Mouse (Mus musculus): ENCODE data around the gene Adcy3. TPM values are rescaled to one million over a fixed set of nuclear protein-coding genes. Genes with fewer than 3 reads are reported as not detected.

The Adcy3 gene
- polyA plus RNA-seq, 1 experiment from 2014 or later = 12.1 TPM

DNA sequence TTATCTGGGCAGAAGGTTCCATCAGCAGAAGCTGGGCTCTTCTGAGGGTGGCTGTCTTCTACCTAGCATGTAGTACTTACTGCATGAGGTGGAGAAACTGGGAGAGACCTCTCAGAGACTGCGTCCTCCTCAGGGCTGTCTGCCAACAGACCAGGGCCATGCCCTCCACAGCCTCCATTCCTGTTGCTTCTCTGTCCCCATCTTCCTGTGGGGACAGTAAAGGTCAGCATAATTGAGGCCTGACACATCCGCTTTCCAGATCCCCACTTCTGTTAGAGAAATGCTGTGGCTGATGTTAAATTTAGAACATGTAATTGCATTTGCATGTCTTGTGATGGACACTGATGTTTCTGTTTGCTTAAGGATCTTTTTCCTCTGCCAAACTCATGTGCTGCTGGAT is 18.0 kb downstream of the Adcy3 start:
- ATAC-seq (ENCODE audit: low FRiP score) = no peak
- Histone ChIP-seq H3K27me3 (ENCODE audit: control insufficient read depth, insufficient read depth, low read length) (no peaks in the 10 kb centered on the region), H3K4me2 (replicated peaks) (no peak overlapping the region), H3K4me1 (replicated peaks; ENCODE audit: control insufficient read depth, insufficient read depth, low read length) (no peaks in the 10 kb centered on the region), H3K9me3 (ENCODE audit: control insufficient read depth, low read length) (no peaks in the 10 kb centered on the region), H3K27ac (no peak overlapping the region), H3K9ac (no peak overlapping the region), H3K36me3 (replicated peaks; ENCODE audit: control insufficient read depth, insufficient read depth) (no peaks in the 10 kb centered on the region), H3K4me3 (replicated peaks; ENCODE audit: low read length) (no peak overlapping the region)
- DNase-seq (ENCODE audit: low spot score) = no peak
- WGBS = 87% methylated on average over 2 of the region's 2 CpGs

DNA sequence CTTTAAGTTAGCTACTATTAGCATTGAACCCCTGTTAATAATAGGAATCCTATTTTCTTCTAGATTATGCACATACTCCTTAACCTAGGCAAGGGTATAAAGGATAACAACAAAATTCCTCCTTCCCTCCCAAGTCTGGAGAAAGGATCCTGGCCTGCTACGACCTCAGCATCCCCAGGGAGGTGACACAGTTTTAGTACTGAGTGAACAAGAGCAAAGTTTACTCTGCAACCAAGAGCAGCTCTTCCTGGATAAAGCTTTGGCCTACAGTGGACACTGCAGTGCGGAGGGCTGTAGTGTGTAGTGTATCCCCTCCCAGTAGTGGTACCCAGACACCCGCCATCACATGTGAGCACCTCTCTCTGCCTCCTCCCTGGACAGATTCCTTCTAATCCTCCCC is 19.1 kb downstream of the Adcy3 start:
- Histone ChIP-seq H3K4me2 (replicated peaks) (no peak overlapping the region), H3K27ac (no peak overlapping the region), H3K4me3 (replicated peaks; ENCODE audit: low read length) (no peak overlapping the region), H3K4me1 (replicated peaks; ENCODE audit: control insufficient read depth, insufficient read depth, low read length) (no peaks in the 10 kb centered on the region), H3K36me3 (replicated peaks; ENCODE audit: control insufficient read depth, insufficient read depth) (no peaks in the 10 kb centered on the region), H3K9ac (no peak overlapping the region), H3K9me3 (ENCODE audit: control insufficient read depth, low read length) (no peaks in the 10 kb centered on the region), H3K27me3 (ENCODE audit: control insufficient read depth, insufficient read depth, low read length) (no peaks in the 10 kb centered on the region)
- no peak for DNase-seq (ENCODE audit: low spot score)
- WGBS = 92% methylated on average over 3 of the region's 3 CpGs
- no peak for ATAC-seq (ENCODE audit: low FRiP score)

DNA sequence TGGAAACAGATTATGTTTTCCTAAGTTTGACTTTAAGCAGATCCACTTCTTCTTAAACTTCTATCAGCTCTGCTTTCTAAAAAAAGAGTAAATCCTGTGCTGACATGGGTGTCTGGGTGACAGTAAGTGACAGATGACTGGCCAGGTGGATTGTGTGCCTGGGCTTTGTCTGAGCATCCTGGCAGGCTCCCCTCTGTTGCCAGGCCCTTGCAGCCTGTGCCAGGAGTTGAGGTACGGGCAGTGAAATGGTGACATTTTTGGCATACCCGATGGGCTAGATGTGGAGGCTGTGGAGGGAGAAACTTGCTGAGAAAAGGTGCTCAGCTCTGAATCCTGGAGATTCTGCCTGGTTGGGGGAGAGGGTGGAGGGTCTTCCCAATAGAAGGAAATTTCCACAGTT is 24.6 kb downstream of the Adcy3 start:
- no peaks in the 10 kb centered on the region for H3K36me3 ChIP-seq (replicated peaks; ENCODE audit: control insufficient read depth, insufficient read depth)
- no peaks in the 10 kb centered on the region for H3K9me3 ChIP-seq (ENCODE audit: control insufficient read depth, low read length)
- H3K4me1 ChIP-seq (replicated peaks; ENCODE audit: control insufficient read depth, insufficient read depth, low read length) = no peaks in the 10 kb centered on the region
- WGBS = 69% methylated on average over 2 of the region's 2 CpGs
- no peak overlapping the region for H3K4me2 ChIP-seq (replicated peaks)
- DNase-seq (ENCODE audit: low spot score) (no peak), ATAC-seq (ENCODE audit: low FRiP score) (no peak)
- no peak overlapping the region for H3K4me3 ChIP-seq (replicated peaks; ENCODE audit: low read length)
- H3K27ac ChIP-seq = no peak overlapping the region
- no peak overlapping the region for H3K9ac ChIP-seq
- H3K27me3 ChIP-seq (ENCODE audit: control insufficient read depth, insufficient read depth, low read length) = no peaks in the 10 kb centered on the region

DNA sequence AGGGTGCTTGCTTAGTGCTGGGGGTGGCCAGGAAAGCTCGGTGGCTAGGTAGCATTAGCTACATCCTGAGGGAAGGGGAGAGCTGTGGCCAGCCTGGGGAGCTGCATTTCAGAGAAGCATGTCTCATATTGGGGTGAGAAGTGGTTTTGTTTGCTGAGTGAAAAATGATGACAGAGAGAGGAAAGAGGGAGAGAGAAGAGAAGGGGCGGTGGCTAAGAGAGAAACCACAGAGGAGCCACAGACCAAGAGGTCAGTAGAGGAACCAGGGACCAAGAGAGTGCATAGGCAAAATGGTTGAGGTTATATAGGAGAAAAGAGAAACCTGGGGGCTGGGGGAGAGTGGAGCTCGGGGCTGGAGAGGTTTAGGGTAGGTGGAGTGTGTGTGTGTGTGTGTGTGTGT is 25.3 kb downstream of the Adcy3 start:
- no peak overlapping the region for H3K27ac ChIP-seq

DNA sequence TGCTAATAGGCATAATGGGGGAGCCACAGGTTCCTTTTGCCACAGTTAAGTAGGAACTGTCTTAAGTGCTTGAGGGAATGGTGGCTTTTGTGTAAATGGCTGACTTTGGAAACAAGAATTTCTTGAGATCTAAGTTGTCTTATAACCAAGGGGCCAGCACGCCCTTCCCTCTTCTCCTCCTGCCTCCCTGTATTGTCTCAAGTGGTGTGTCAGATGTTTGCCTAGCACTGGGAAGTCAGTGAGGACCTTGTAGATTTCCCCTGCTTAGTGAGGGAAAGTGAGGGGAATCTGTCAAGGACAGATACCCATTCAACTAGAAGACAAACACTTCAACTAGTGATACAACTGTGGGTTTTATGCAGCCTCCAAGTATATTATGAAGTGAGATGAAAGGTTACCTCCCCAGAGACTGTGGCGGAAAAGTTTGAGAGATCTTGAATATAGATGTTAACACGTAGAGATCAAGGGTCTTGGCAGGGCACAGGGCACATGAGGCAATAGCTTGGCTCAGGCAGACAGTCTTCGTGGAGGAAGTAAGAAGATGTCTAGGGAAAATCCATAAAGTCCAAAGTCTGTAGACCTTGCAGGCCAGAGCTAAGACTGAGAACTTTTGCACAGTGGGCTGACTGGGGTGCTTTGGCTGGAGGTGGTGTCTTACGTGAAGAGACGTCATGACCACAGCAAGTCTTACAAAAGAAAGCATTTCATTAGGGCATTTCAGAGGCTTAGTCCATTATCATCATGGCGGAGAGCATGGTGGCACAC is 26.1 kb downstream of the Adcy3 start:
- WGBS = 93% methylated on average over 7 of the region's 7 CpGs
- Histone ChIP-seq H3K4me1 (replicated peaks; ENCODE audit: control insufficient read depth, insufficient read depth, low read length) (no peaks in the 10 kb centered on the region), H3K9me3 (ENCODE audit: control insufficient read depth, low read length) (no peaks in the 10 kb centered on the region), H3K4me3 (replicated peaks; ENCODE audit: low read length) (no peak overlapping the region), H3K9ac (no peak overlapping the region), H3K36me3 (replicated peaks; ENCODE audit: control insufficient read depth, insufficient read depth) (no peaks in the 10 kb centered on the region), H3K27ac (no peak overlapping the region), H3K4me2 (replicated peaks) (no peak overlapping the region), H3K27me3 (ENCODE audit: control insufficient read depth, insufficient read depth, low read length) (no peaks in the 10 kb centered on the region)
- DNase-seq (ENCODE audit: low spot score) (no peak), ATAC-seq (ENCODE audit: low FRiP score) (no peak)

More for the DNA sequence above, 25.3 kb downstream of the Adcy3 start:
- ATAC-seq (ENCODE audit: low FRiP score) (no peak), DNase-seq (ENCODE audit: low spot score) (no peak)
- Histone ChIP-seq H3K9me3 (ENCODE audit: control insufficient read depth, low read length) (no peaks in the 10 kb centered on the region), H3K27me3 (ENCODE audit: control insufficient read depth, insufficient read depth, low read length) (no peaks in the 10 kb centered on the region), H3K4me1 (replicated peaks; ENCODE audit: control insufficient read depth, insufficient read depth, low read length) (no peaks in the 10 kb centered on the region), H3K36me3 (replicated peaks; ENCODE audit: control insufficient read depth, insufficient read depth) (no peaks in the 10 kb centered on the region), H3K4me3 (replicated peaks; ENCODE audit: low read length) (no peak overlapping the region), H3K9ac (no peak overlapping the region), H3K4me2 (replicated peaks) (no peak overlapping the region)
- 95% methylated on average over 3 of the region's 3 CpGs for WGBS

DNA sequence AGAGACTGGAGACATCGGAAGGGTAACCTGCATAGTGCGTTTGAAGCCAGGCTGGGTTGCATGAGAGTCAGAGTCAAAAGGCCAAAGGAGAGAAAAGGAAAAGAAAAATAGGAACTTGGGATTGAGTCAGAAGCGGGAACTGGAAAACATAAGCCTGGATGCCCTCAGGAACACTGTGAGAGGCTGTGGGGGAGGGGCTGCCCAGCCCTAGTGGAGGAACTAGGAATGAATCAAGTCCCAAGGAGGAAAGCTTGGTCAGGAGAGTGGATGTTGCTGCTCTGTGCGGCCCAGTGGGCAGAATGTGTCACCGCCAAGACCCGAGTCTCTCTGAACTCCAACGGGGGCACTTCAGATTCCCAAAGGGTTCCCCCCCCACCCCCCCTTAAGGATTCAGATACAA is 27.4 kb downstream of the Adcy3 start:
- Histone ChIP-seq H3K27me3 (ENCODE audit: control insufficient read depth, insufficient read depth, low read length) (no peaks in the 10 kb centered on the region), H3K4me3 (replicated peaks; ENCODE audit: low read length) (no peak overlapping the region), H3K4me2 (replicated peaks) (no peak overlapping the region), H3K36me3 (replicated peaks; ENCODE audit: control insufficient read depth, insufficient read depth) (no peaks in the 10 kb centered on the region), H3K9ac (no peak overlapping the region), H3K4me1 (replicated peaks; ENCODE audit: control insufficient read depth, insufficient read depth, low read length) (no peaks in the 10 kb centered on the region), H3K27ac (no peak overlapping the region), H3K9me3 (ENCODE audit: control insufficient read depth, low read length) (no peaks in the 10 kb centered on the region)
- ATAC-seq (ENCODE audit: low FRiP score) = no peak
- 68% methylated on average over 7 of the region's 7 CpGs for WGBS
- DNase-seq (ENCODE audit: low spot score) = no peak

DNA sequence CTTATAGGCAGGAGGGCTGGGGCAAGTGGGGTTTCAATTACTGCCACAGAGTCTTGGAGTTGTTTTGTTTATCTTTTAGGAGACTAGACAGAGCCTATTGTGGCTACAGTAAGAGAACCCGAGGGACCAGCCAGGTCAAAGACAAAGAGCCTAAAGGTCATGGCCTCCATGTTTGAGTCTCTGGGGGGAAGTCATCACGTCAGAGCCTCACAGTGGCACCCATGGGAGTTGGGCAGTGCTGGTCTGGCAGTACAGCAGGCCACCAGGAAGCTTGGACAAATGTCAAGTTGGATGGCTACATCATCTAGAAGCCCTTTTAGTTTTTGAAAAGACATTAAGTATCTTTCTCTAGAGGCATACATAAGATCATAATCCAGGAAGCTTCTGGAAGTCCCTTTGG is 30.0 kb downstream of the Adcy3 start:
- H3K4me3 ChIP-seq (replicated peaks; ENCODE audit: low read length) = no peak overlapping the region
- no peaks in the 10 kb centered on the region for H3K36me3 ChIP-seq (replicated peaks; ENCODE audit: control insufficient read depth, insufficient read depth)
- DNase-seq (ENCODE audit: low spot score) (no peak), ATAC-seq (ENCODE audit: low FRiP score) (no peak)
- H3K4me2 ChIP-seq (replicated peaks) = no peak overlapping the region
- H3K9me3 ChIP-seq (ENCODE audit: control insufficient read depth, low read length) = no peaks in the 10 kb centered on the region
- H3K4me1 ChIP-seq (replicated peaks; ENCODE audit: control insufficient read depth, insufficient read depth, low read length) = no peaks in the 10 kb centered on the region
- 41% methylated on average over 2 of the region's 2 CpGs for WGBS
- no peak overlapping the region for H3K9ac ChIP-seq
- H3K27ac ChIP-seq = no peak overlapping the region
- no peaks in the 10 kb centered on the region for H3K27me3 ChIP-seq (ENCODE audit: control insufficient read depth, insufficient read depth, low read length)

DNA sequence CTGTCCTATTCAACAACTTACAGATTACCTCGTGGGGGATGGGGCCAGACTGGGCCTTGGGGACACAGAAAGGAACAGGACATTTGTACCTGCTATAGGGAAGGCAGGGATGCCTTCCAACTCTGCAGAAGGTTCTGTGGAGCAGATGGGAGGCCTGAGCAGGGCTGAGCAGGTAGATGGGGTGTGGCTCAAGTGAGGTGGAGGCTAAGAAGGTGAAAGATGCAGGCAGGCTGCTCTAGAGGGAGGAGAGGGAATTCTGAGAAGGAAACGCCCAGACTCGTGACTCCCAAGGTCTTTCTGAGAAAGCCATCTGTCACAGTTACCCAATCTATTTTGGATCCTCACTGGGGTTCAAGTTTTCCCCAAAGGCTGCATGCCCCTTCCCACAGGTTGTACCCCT is 34.1 kb downstream of the Adcy3 start:
- Histone ChIP-seq H3K4me3 (replicated peaks; ENCODE audit: low read length) (no peak overlapping the region), H3K36me3 (replicated peaks; ENCODE audit: control insufficient read depth, insufficient read depth) (no peaks in the 10 kb centered on the region), H3K27ac (no peak overlapping the region), H3K27me3 (ENCODE audit: control insufficient read depth, insufficient read depth, low read length) (no peaks in the 10 kb centered on the region), H3K4me2 (replicated peaks) (no peak overlapping the region), H3K9me3 (ENCODE audit: control insufficient read depth, low read length) (no peaks in the 10 kb centered on the region), H3K4me1 (replicated peaks; ENCODE audit: control insufficient read depth, insufficient read depth, low read length) (no peaks in the 10 kb centered on the region), H3K9ac (no peak overlapping the region)
- DNase-seq (ENCODE audit: low spot score) (no peak), ATAC-seq (ENCODE audit: low FRiP score) (no peak)
- WGBS = 72% methylated on average over 3 of the region's 3 CpGs

GRCm38 (mm10) chr12:4169058-4169457 is 36.2 kb downstream of the Adcy3 start:
- H3K27ac ChIP-seq = no peak overlapping the region
- no peak for ATAC-seq (ENCODE audit: low FRiP score)
- H3K36me3 ChIP-seq (replicated peaks; ENCODE audit: control insufficient read depth, insufficient read depth) = no peaks in the 10 kb centered on the region
- no peaks in the 10 kb centered on the region for H3K4me1 ChIP-seq (replicated peaks; ENCODE audit: control insufficient read depth, insufficient read depth, low read length)
- H3K9me3 ChIP-seq (ENCODE audit: control insufficient read depth, low read length) = no peaks in the 10 kb centered on the region
- no peak for DNase-seq (ENCODE audit: low spot score)
- H3K9ac ChIP-seq = no peak overlapping the region
- H3K4me3 ChIP-seq (replicated peaks; ENCODE audit: low read length) = no peak overlapping the region
- no peak overlapping the region for H3K4me2 ChIP-seq (replicated peaks)
- no peaks in the 10 kb centered on the region for H3K27me3 ChIP-seq (ENCODE audit: control insufficient read depth, insufficient read depth, low read length)
- WGBS = 94% methylated on average over 1 of the region's 1 CpGs

GRCm38 (mm10) chr12:4169622-4170021 is 36.7 kb downstream of the Adcy3 start:
- 84% methylated on average over 5 of the region's 5 CpGs for WGBS
- Histone ChIP-seq H3K9ac (no peak overlapping the region), H3K4me2 (replicated peaks) (no peak overlapping the region), H3K9me3 (ENCODE audit: control insufficient read depth, low read length) (no peaks in the 10 kb centered on the region), H3K36me3 (replicated peaks; ENCODE audit: control insufficient read depth, insufficient read depth) (no peaks in the 10 kb centered on the region), H3K4me3 (replicated peaks; ENCODE audit: low read length) (no peak overlapping the region), H3K4me1 (replicated peaks; ENCODE audit: control insufficient read depth, insufficient read depth, low read length) (no peaks in the 10 kb centered on the region), H3K27ac (no peak overlapping the region), H3K27me3 (ENCODE audit: control insufficient read depth, insufficient read depth, low read length) (no peaks in the 10 kb centered on the region)
- DNase-seq (ENCODE audit: low spot score) (no peak), ATAC-seq (ENCODE audit: low FRiP score) (no peak)

Data from hindbrain, embryonic 14.5 days (tissue).